Mouse (Mus musculus): ENCODE data around the gene Slc13a1.
A peak's percentile ranks its signal among the peaks of the same experiment; 100 is the strongest.

The Slc13a1 gene

DNA sequence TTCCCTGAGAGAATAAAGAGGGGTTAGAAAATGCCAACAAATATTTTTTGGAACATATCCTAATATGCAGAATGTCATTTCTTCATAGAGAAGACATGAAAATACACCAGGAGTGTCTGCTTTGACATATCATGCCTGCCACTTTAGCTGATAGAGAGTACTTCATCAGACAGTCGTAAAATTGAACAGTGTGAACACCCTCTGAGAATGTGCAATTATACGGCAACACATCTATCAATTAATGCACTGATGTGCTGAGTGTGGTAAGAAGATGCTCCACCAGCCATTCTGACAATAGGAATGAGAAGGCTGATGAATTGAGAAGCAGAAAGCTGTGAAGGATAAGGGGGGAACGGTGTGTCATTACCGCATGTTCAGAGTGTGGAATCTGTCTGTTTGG, 95.1 kb downstream of the Slc13a1 start:
- DNase-seq, result no peak

GRCm38 (mm10) chr6:24059754-24060153, 108.1 kb downstream of the Slc13a1 start:
- no peak for DNase-seq

- DNase-seq, result no peak
Measured at GRCm38 (mm10) chr6:24055086-24055485, 112.8 kb downstream of the Slc13a1 start.

DNA sequence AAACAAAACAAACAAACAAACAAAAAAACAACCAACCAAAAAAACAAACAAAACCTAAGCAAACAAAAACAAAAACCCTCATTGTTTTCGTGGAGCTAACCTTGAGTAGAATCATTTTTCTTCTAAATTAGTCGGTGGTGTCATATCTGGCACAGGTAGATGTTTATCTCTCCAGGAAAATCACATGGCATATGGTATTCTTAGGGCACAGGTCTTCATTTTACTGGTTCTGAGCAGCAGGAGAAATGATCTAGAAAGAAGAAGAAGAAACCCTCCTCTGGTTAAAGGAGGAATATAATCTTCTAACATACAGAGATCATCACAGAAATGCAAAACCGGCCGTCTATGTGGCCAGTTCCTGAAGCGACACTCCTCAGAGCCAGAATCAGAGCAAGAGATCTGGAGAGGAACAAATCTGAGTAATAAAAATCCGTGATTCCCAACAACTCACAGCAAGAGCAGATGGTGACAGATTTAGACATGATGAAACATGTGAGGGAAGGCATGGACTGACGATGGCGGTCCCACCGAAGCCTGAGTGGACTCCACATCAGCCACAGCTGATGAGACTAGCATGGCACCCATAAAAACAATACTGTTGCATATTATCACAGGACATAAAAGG, 113.7 kb downstream of the Slc13a1 start:
- peak; percentile 13 for DNase-seq

DNA sequence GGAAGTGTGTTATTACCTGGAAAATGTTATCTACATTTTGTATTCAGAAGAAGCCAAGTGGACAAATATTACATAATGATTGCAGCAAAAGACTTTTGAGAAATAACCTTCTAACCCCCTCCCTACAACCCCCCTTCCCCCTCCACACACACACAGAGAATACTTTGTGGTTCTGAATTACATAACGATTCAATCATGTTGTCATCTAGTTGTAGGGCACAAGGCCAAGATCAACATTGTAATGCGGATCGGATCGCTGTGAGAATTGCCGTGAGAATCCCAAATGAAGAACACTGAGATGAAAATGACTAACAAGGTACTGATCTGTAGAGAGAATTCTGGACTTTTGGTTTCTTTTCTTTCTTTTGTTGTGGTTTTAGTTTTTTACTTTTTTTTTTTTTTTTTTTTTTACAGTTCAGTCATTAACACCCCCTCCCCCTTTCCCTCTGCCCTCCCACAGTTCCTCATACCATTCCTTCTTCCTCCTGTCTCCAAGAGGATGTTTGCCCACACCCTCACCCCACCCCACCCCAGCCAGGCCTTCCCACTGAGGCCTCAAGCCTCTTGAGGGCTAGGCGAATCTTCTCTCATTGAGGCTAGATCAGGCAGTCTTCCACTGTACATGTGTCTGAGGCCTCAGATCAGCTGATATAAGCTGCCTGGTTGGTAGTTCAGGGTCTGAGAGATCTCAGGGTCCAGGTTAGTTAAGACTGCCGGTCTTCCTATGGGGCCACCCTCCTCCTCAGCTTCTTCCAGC, 120.7 kb downstream of the Slc13a1 start:
- no peak for DNase-seq

GRCm38 (mm10) chr6:24043496-24043895, 124.4 kb downstream of the Slc13a1 start:
- no peak for DNase-seq

Measured in cerebellum, adult 11 months (tissue).